Mouse (Mus musculus): Measurements from ENCODE around the gene Fam3c.

Fam3c gene

GRCm38 (mm10) chr6:22356086-22356507, at the start of gene Fam3c:
Gene Fam3c (minus strand): TSS chr6:22356243.
- DNase-seq (ENCODE audit: low spot score in 2 of 2) = peak; percentile 91 to 93

GRCm38 (mm10) chr6:22405021-22405420, 49.0 kb upstream of the Fam3c start:
- no peak for DNase-seq (ENCODE audit: low spot score in 2 of 2)

DNA sequence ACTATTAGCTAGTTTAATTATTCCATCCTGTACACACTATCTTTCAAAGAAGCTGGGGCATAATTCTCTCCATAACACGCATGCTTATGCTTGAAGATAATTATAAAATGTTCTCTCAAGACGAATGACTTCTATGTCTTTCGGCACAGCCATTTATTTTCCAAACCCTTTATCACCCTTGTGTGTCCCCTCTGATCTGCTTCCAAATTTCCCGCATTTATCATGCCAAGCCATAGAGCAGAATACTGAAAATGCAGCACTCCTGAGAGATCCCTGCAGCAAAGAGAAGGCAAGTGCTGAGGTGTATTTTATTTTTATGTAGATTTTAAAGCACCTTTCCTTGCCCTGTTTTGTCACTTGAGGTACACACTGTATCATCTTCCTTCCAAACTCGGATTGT, 47.7 kb upstream of the Fam3c start:
- DNase-seq (ENCODE audit: low spot score in 2 of 2) = no peak

- no peak for DNase-seq (ENCODE audit: low spot score in 2 of 2)
Observed at GRCm38 (mm10) chr6:22403317-22403716, 47.3 kb upstream of the Fam3c start.

- no peak for DNase-seq (ENCODE audit: low spot score in 2 of 2)
Observed at GRCm38 (mm10) chr6:22402548-22403164, 46.6 kb upstream of the Fam3c start.

DNA sequence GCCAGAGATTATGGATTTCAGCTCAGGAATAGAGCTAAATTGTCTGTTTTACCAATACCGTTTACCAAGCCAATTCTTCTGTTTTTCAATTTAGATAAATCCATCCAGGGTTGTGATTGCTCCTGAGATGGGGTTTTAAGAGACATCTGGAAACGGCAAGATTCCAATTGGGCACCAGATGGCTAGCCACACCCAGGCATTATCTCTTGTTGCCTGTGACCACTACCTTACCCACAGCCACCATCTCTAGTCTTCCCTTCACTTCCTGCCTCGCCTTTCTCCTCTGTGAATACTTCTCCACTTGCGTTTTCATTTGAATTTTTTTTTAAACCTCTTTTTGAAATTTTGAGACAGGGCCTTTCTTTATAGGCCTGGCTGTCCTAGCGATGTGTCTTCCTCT, 46.0 kb upstream of the Fam3c start:
- no peak for DNase-seq (ENCODE audit: low spot score in 2 of 2)

- DNase-seq (ENCODE audit: low spot score in 2 of 2) = no peak
Observed at GRCm38 (mm10) chr6:22398079-22398774, 42.2 kb upstream of the Fam3c start.

DNA sequence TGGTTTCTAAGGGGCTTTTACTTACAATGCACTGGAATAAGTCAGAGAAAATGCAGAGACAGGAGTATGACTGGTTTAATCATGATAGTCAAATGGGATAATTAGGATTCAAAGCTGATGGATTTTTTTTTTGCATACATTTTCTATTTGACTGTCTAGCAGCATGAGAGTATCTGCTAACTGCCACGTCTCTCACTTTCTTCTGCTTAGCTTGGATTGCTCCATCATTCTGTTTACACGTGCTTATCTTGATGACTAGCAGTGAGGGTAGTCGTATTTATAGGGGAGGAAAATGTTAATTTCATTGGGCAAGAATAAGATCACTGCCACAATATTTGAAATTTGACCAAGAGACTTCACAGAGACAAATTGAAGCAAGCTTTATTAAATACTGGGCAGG, 39.2 kb upstream of the Fam3c start:
- DNase-seq (ENCODE audit: low spot score in 2 of 2) = no peak

- no peak for DNase-seq (ENCODE audit: low spot score in 2 of 2)
Observed at GRCm38 (mm10) chr6:22390654-22391365, 34.8 kb upstream of the Fam3c start.

- no peak for DNase-seq (ENCODE audit: low spot score in 2 of 2)
Observed at GRCm38 (mm10) chr6:22385254-22385870, 29.3 kb upstream of the Fam3c start.

DNA sequence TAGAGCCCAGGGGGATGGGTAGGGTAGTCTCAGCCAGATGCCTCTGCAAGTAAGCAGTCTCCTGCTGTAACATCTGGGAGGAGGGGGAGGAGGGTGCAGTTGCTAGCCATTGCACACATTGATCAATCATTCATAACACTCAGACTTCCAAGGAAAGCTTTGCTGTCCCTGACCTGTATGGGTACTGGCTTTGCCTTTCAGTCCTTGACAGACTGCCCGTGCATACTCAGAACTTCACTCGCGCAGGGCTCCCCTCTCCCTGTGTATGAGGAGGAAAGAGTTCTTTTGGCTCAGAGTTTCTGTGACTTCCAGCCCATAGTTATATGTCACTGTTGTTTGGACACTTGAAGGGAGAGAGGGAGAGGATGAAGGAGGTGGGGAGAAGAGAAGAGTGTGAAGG, 24.2 kb upstream of the Fam3c start:
- no peak for DNase-seq (ENCODE audit: low spot score in 2 of 2)

DNA sequence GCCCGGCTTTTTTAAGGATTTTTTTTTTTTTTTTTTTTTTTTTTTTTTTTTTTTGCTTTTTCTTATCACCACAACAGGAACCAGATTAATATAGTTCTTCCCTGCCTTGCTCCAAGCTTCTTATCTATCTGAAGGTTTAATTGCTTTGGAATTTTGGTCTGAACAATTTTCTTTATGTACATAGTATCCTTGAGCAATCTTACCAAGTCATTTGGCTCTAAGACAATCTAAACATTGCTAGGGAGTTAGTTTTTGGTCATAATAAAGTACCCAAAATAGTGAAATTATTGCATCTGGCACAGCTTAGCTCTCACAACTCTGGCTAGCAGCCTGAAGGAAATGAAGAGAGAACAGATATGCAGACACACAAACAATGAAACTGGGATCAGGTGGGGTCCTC, 23.8 kb upstream of the Fam3c start:
- no peak for DNase-seq (ENCODE audit: low spot score in 2 of 2)

DNA sequence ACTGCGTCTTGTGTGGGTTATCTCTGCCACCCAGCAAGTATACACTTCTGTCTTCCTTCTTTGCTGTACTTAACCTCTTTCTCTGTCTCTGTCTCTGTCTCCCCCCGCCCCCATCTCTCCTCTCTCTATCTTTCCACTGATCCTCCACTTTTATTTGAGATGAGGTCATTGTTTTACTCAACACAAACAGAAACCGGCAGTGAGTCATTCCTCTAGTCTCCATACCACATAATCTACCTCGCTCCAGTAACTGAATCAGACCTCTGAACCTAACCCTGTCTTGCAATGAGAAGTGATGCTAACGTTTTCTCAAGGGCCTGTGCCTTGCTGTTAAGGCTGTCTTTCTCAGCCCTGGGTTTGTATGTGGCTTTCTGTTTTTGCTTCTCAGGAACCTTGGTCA, 22.4 kb upstream of the Fam3c start:
- DNase-seq (ENCODE audit: low spot score in 2 of 2) = no peak

- no peak for DNase-seq (ENCODE audit: low spot score in 2 of 2)
Observed at GRCm38 (mm10) chr6:22374791-22375190, 18.7 kb upstream of the Fam3c start.

- peak; percentile 43 to 54 for DNase-seq (ENCODE audit: low spot score in 2 of 2)
Observed at GRCm38 (mm10) chr6:22373476-22373875, 17.4 kb upstream of the Fam3c start.

DNA sequence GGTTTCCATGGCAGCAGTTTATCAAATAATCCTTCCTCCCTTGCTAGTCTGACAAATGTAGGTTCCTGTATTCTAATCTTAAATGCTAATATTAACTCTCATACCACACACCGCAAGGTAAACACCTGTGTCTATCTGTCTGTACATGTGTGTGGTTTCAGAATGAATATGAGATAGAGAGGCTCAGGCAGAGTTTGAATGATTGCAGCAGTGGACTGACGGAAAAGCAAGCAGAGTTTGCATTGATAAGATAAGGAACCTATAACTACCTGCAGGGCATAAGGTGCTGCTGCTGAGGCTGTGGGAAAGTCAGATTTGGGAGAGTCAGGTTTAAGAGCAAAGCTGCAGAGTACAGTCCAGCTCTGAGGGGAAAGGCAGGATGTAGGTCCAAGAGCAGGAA, 10.9 kb upstream of the Fam3c start:
- no peak for DNase-seq (ENCODE audit: low spot score in 2 of 2)

DNA sequence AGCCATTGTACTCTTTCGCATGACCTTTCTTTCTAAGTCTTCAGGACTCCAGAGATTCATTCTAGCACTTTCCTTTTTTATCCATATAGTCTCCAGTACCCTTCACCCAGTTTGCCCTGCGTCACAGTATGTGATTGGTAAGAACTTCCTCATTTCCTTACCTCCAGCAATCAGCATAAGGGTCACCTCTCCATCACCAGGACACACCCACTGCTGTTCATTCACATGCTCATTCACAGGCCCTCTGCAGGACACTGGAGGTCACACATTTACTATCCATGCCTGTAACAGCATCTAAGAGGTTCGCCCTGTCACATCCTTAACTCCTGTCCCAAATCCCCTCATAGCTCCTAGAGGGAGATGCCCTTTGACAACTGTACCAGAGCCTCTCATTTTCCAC, 7.5 kb upstream of the Fam3c start:
- DNase-seq (ENCODE audit: low spot score in 2 of 2) = no peak

DNA sequence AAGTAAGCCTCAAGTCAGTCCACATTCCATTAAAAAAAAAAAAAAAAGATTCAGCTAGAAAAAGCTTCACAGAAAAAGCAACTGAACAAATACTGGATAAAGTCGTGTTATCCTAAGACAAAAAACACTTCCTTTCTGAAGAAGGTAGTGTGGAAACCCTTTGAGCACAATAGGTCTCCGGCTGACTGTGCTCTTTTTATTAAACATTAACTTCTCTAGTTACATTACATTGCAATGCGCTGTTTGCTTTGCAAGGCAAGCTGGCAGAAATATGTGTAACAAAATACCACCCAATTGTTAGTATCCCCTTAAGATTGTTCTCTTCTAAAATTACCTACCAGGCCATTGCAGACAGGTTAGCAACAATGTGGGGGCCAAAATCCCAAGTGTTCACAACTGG, 5.9 kb upstream of the Fam3c start:
- DNase-seq (ENCODE audit: low spot score in 2 of 2) = no peak

GRCm38 (mm10) chr6:22359019-22359418, 3.0 kb upstream of the Fam3c start:
- DNase-seq (ENCODE audit: low spot score in 2 of 2) = no peak

DNA sequence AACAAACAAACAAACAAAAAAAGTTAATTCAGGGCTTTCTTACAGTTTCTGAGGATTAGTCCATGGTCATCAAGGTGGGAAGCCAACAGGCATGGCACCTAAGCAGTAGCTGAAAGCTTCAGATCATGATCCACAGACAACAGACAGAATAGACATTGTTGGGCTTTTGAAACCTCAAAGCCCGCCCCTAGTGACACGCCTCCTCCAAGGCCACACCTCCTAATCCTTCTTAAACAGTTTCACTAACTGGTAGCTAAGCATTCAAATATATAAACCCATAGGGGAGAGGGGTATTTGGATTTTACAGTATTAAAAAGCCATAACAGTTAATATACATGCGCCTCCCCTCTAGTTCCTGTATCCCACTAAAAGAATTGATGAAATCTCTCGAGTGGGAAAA, 1.3 kb upstream of the Fam3c start:
- DNase-seq (ENCODE audit: low spot score in 2 of 2) = no peak

- DNase-seq (ENCODE audit: low spot score in 2 of 2) = peak in 1 of 2 experiments; percentile 12
Observed at GRCm38 (mm10) chr6:22355396-22356085, 502 bp downstream of the Fam3c start.

DNA sequence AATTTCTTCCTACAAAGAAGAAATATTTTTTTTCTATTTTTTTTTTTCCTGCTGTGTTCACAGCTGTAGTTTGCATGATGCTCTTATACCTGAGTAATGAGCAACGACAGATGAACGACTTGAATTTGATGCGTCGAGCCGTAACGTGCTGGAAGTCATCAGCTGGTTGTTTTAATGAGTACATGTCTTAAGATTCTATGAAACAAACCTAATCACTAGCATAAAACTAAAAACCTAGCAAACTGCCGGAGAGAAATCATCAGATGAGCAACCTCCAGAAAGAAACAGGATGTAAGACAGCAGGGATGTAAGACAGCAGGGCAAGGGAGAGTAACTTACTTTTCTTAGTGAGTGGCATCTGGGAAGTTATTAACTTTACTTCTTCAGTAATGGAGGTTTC, 1.4 kb downstream of the Fam3c start:
- no peak for DNase-seq (ENCODE audit: low spot score in 2 of 2)
